Mouse (Mus musculus): ENCODE results near the gene Cd28. TPM values are rescaled to one million over a fixed set of nuclear protein-coding genes. Genes with fewer than 3 reads are reported as not detected.

The Cd28 gene
- polyA plus RNA-seq, 1 experiment from 2014 or later: 0.08 TPM

DNA sequence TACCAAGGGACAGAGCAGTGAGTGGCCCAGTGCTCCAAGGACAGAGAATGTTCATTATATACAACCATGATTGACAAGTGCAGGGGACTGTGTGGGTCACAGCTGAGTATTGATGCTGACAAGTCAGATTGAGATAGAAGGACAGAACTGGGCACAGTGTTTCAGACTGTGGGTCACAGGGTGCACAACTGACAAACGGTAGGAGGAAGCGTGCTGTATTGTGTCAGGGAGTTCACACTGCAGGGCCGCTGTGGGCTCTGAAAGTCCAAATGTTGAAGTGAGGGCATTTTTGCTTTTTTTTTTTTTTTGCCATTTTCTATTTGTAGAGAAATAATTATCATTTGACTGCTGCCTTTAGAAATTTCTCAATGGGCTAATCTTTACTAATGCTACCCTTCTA is 3.4 kb upstream of the Cd28 start:
- Histone ChIP-seq H3K27me3 (ENCODE audit: control insufficient read depth, insufficient read depth, low read length) (no peaks in the 10 kb centered on the region), H3K36me3 (ENCODE audit: control insufficient read depth, insufficient read depth, low read length) (no peaks in the 10 kb centered on the region), H3K9ac (ENCODE audit: low read length) (no peak overlapping the region), H3K9me3 (ENCODE audit: control insufficient read depth, low read length) (no peaks in the 10 kb centered on the region), H3K4me3 (ENCODE audit: low read depth, low read length) (no peak overlapping the region), H3K4me2 (ENCODE audit: low read depth, low read length, severe bottlenecking) (no peak overlapping the region), H3K4me1 (replicated peaks; ENCODE audit: control insufficient read depth, insufficient read depth, low read length) (no peaks in the 10 kb centered on the region), H3K27ac (ENCODE audit: low read depth, low read length) (no peak overlapping the region)
- DNase-seq (ENCODE audit: low spot score): no peak
- 90% methylated on average over 3 of the region's 3 CpGs for WGBS
- no peak for ATAC-seq (replicated peaks; ENCODE audit: low FRiP score)

- no peak for ATAC-seq (replicated peaks; ENCODE audit: low FRiP score)
- Histone ChIP-seq H3K4me3 (ENCODE audit: low read depth, low read length) (no peak overlapping the region), H3K27me3 (ENCODE audit: control insufficient read depth, insufficient read depth, low read length) (no peaks in the 10 kb centered on the region), H3K4me1 (replicated peaks; ENCODE audit: control insufficient read depth, insufficient read depth, low read length) (no peaks in the 10 kb centered on the region), H3K36me3 (ENCODE audit: control insufficient read depth, insufficient read depth, low read length) (no peaks in the 10 kb centered on the region), H3K27ac (ENCODE audit: low read depth, low read length) (no peak overlapping the region), H3K4me2 (ENCODE audit: low read depth, low read length, severe bottlenecking) (no peak overlapping the region), H3K9ac (ENCODE audit: low read length) (no peak overlapping the region), H3K9me3 (ENCODE audit: control insufficient read depth, low read length) (no peaks in the 10 kb centered on the region)
- no peak for DNase-seq (ENCODE audit: low spot score)
- WGBS: 76% methylated on average over 8 of the region's 8 CpGs
Observed at GRCm38 (mm10) chr1:60715651-60716196, 876 bp upstream of the Cd28 start.

GRCm38 (mm10) chr1:60718580-60718979 is 2.0 kb downstream of the Cd28 start:
- Histone ChIP-seq H3K9ac (ENCODE audit: low read length) (no peak overlapping the region), H3K9me3 (ENCODE audit: control insufficient read depth, low read length) (no peaks in the 10 kb centered on the region), H3K4me3 (ENCODE audit: low read depth, low read length) (no peak overlapping the region), H3K36me3 (ENCODE audit: control insufficient read depth, insufficient read depth, low read length) (no peaks in the 10 kb centered on the region), H3K27me3 (ENCODE audit: control insufficient read depth, insufficient read depth, low read length) (no peaks in the 10 kb centered on the region), H3K27ac (ENCODE audit: low read depth, low read length) (no peak overlapping the region), H3K4me1 (replicated peaks; ENCODE audit: control insufficient read depth, insufficient read depth, low read length) (no peaks in the 10 kb centered on the region), H3K4me2 (ENCODE audit: low read depth, low read length, severe bottlenecking) (no peak overlapping the region)
- ATAC-seq (replicated peaks; ENCODE audit: low FRiP score) (no peak), DNase-seq (ENCODE audit: low spot score) (no peak)
- WGBS: 84% methylated on average over 4 of the region's 4 CpGs

DNA sequence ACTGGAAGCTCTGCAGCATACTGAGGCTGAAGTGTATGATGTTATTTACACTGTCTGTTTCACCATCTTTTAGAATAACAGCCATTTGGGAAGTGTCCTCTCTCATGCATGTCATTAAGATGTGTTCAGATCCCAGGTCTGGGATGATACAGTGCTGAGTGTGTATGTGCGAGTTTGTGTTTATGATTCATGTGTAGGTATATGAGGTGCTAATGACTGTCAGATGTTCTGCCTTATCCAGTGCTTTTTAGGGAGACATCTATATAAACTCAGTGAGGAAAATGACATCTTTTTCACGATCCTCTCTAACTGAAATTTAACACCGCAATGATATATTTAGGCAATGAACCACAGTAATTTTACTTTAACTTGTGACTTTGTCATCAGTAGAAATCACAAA is 7.0 kb downstream of the Cd28 start:
- 92% methylated on average over 3 of the region's 3 CpGs for WGBS
- Histone ChIP-seq H3K4me2 (ENCODE audit: low read depth, low read length, severe bottlenecking) (no peak overlapping the region), H3K4me1 (replicated peaks; ENCODE audit: control insufficient read depth, insufficient read depth, low read length) (no peaks in the 10 kb centered on the region), H3K9me3 (ENCODE audit: control insufficient read depth, low read length) (no peaks in the 10 kb centered on the region), H3K36me3 (ENCODE audit: control insufficient read depth, insufficient read depth, low read length) (no peaks in the 10 kb centered on the region), H3K27me3 (ENCODE audit: control insufficient read depth, insufficient read depth, low read length) (no peaks in the 10 kb centered on the region), H3K9ac (ENCODE audit: low read length) (no peak overlapping the region), H3K4me3 (ENCODE audit: low read depth, low read length) (no peak overlapping the region), H3K27ac (ENCODE audit: low read depth, low read length) (no peak overlapping the region)
- ATAC-seq (replicated peaks; ENCODE audit: low FRiP score): no peak
- no peak for DNase-seq (ENCODE audit: low spot score)

DNA sequence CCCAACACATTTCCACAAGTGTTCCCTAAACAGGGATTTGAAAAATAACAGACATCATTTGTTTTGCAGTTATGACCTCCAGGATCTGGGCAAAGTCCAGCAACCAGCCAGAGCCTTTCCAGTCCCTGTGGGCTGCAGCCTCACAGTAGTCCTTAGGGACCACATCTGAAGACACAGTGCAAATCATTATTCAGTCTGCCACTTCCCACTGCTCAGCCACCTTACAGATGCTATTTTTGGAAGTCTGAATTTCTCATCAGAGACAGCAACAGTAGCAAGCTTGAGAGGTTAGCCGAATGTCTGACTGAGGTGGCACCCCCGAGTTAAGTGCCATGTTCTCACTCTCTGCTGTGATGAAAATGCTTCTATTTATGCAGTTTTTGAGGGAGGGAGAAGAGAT is 15.3 kb downstream of the Cd28 start:
- Histone ChIP-seq H3K4me3 (ENCODE audit: low read depth, low read length) (no peak overlapping the region), H3K27me3 (ENCODE audit: control insufficient read depth, insufficient read depth, low read length) (no peaks in the 10 kb centered on the region), H3K9ac (ENCODE audit: low read length) (no peak overlapping the region), H3K9me3 (ENCODE audit: control insufficient read depth, low read length) (no peaks in the 10 kb centered on the region), H3K4me2 (ENCODE audit: low read depth, low read length, severe bottlenecking) (no peak overlapping the region), H3K27ac (ENCODE audit: low read depth, low read length) (no peak overlapping the region), H3K4me1 (replicated peaks; ENCODE audit: control insufficient read depth, insufficient read depth, low read length) (no peaks in the 10 kb centered on the region), H3K36me3 (ENCODE audit: control insufficient read depth, insufficient read depth, low read length) (no peaks in the 10 kb centered on the region)
- DNase-seq (ENCODE audit: low spot score) (no peak), ATAC-seq (replicated peaks; ENCODE audit: low FRiP score) (no peak)
- 89% methylated on average over 2 of the region's 2 CpGs for WGBS

DNA sequence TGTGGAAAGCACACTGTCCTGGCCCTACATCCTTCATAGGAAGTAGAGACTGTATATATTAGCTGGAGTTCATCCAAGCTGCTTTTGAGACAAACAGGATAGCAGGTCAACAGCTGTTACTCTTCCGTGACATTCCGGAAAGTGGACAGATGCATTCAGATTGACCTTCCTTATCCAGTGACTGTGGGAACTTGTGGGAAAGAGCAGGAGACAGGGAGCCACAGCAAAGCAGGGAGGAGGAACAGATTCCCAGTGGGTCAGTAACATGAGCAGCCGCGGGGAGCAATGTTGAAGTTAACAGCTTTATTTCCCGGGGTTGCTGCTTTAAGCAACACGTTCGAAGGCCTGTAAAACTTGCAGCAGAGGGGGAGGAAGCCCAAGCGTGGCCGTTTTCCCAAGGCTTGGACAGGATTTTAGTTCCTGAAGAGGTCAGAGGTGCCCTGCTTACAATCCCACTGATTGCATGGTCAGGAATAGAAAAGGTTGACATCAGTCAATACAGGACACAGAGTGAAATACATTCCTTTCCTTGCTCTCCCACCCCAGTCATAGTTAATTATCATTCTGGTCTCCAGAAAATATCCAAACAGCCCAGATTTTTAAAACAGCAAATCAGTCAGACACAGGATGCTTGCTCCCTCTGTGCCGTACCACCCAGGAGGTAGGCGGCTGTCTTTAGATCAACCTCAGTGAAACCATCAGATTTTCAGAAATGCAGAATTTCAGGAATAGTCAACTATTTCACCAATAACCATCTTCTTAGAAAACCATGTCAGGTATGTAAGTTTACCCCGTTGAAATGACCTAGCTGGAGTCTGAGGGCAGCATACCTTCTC is 18.7 kb downstream of the Cd28 start:
- DNase-seq (ENCODE audit: low spot score) (no peak), ATAC-seq (replicated peaks; ENCODE audit: low FRiP score) (no peak)
- no peaks in the 10 kb centered on the region for H3K36me3 ChIP-seq (ENCODE audit: control insufficient read depth, insufficient read depth, low read length)
- no peak overlapping the region for H3K4me3 ChIP-seq (ENCODE audit: low read depth, low read length)
- H3K4me1 ChIP-seq (replicated peaks; ENCODE audit: control insufficient read depth, insufficient read depth, low read length): no peaks in the 10 kb centered on the region
- WGBS: 84% methylated on average over 12 of the region's 12 CpGs
- no peak overlapping the region for H3K27ac ChIP-seq (ENCODE audit: low read depth, low read length)
- no peaks in the 10 kb centered on the region for H3K27me3 ChIP-seq (ENCODE audit: control insufficient read depth, insufficient read depth, low read length)
- H3K9ac ChIP-seq (ENCODE audit: low read length): no peak overlapping the region
- no peaks in the 10 kb centered on the region for H3K9me3 ChIP-seq (ENCODE audit: control insufficient read depth, low read length)
- H3K4me2 ChIP-seq (ENCODE audit: low read depth, low read length, severe bottlenecking): no peak overlapping the region

DNA sequence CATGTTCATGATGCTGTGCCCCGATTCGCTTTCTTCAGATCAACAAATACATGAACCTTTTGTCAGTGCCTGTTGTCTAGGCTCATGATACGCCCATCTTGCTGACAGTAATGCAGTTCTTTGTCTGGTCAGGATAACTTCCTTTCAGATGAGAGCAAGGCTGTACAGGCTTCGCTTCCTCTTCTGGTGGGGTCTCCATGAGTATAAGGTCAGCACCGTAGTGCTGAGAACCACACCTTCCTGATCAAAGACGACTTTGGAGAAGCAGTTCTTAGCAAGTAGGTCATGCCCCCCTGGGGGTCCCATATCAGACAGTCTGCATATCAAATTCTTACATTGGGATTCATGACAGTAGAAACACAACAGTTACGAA is 19.3 kb downstream of the Cd28 start:
- H3K9me3 ChIP-seq (ENCODE audit: control insufficient read depth, low read length): no peaks in the 10 kb centered on the region
- no peak overlapping the region for H3K4me2 ChIP-seq (ENCODE audit: low read depth, low read length, severe bottlenecking)
- DNase-seq (ENCODE audit: low spot score): no peak
- no peaks in the 10 kb centered on the region for H3K27me3 ChIP-seq (ENCODE audit: control insufficient read depth, insufficient read depth, low read length)
- ATAC-seq (replicated peaks; ENCODE audit: low FRiP score): no peak
- WGBS: 89% methylated on average over 7 of the region's 7 CpGs
- H3K36me3 ChIP-seq (ENCODE audit: control insufficient read depth, insufficient read depth, low read length): no peaks in the 10 kb centered on the region
- no peaks in the 10 kb centered on the region for H3K4me1 ChIP-seq (replicated peaks; ENCODE audit: control insufficient read depth, insufficient read depth, low read length)
- H3K9ac ChIP-seq (ENCODE audit: low read length): no peak overlapping the region
- no peak overlapping the region for H3K27ac ChIP-seq (ENCODE audit: low read depth, low read length)
- H3K4me3 ChIP-seq (ENCODE audit: low read depth, low read length): no peak overlapping the region

GRCm38 (mm10) chr1:60744266-60744665 is 27.7 kb downstream of the Cd28 start:
- Histone ChIP-seq H3K4me1 (replicated peaks; ENCODE audit: control insufficient read depth, insufficient read depth, low read length) (no peaks in the 10 kb centered on the region), H3K4me3 (ENCODE audit: low read depth, low read length) (no peak overlapping the region), H3K36me3 (ENCODE audit: control insufficient read depth, insufficient read depth, low read length) (no peaks in the 10 kb centered on the region), H3K9me3 (ENCODE audit: control insufficient read depth, low read length) (no peaks in the 10 kb centered on the region), H3K27me3 (ENCODE audit: control insufficient read depth, insufficient read depth, low read length) (no peaks in the 10 kb centered on the region), H3K4me2 (ENCODE audit: low read depth, low read length, severe bottlenecking) (no peak overlapping the region), H3K27ac (ENCODE audit: low read depth, low read length) (no peak overlapping the region), H3K9ac (ENCODE audit: low read length) (no peak overlapping the region)
- WGBS: 85% methylated on average over 1 of the region's 1 CpGs
- DNase-seq (ENCODE audit: low spot score): no peak
- no peak for ATAC-seq (replicated peaks; ENCODE audit: low FRiP score)

DNA sequence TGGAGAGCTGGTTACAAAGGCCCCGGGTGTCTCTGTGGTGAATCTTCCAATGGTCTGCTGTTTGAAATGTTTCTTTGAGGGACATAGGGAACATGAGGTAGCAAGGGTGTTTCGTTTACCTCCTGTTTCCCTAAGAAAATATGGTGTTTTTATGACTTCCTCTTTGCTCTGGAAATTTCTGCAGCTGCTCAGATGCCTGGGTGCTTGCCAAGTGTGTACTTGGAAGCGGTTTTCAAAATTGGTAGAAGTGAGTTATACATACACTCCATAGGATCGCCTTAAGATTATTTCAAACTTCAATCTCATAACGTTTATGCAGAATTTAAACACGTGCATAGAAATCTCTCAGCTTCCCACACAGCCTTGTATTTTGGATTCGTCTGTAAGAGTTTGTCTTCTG is 29.1 kb downstream of the Cd28 start:
- Histone ChIP-seq H3K36me3 (ENCODE audit: control insufficient read depth, insufficient read depth, low read length) (no peaks in the 10 kb centered on the region), H3K27me3 (ENCODE audit: control insufficient read depth, insufficient read depth, low read length) (no peaks in the 10 kb centered on the region), H3K4me1 (replicated peaks; ENCODE audit: control insufficient read depth, insufficient read depth, low read length) (no peaks in the 10 kb centered on the region), H3K9ac (ENCODE audit: low read length) (no peak overlapping the region), H3K9me3 (ENCODE audit: control insufficient read depth, low read length) (no peaks in the 10 kb centered on the region), H3K27ac (ENCODE audit: low read depth, low read length) (no peak overlapping the region), H3K4me3 (ENCODE audit: low read depth, low read length) (no peak overlapping the region), H3K4me2 (ENCODE audit: low read depth, low read length, severe bottlenecking) (no peak overlapping the region)
- ATAC-seq (replicated peaks; ENCODE audit: low FRiP score) (no peak), DNase-seq (ENCODE audit: low spot score) (no peak)
- WGBS: 85% methylated on average over 7 of the region's 7 CpGs

Data from forebrain, embryonic 11.5 days (tissue).